Mouse (Mus musculus): ENCODE results near the gene Wipf1. TPM values are rescaled to one million over a fixed set of nuclear protein-coding genes. Genes with fewer than 3 reads are reported as not detected.
A peak's percentile ranks its signal among the peaks of the same experiment; 100 is the strongest.

The Wipf1 gene
- total RNA-seq, 2 experiments from 2014 or later = 9.6 to 11.7 TPM

DNA sequence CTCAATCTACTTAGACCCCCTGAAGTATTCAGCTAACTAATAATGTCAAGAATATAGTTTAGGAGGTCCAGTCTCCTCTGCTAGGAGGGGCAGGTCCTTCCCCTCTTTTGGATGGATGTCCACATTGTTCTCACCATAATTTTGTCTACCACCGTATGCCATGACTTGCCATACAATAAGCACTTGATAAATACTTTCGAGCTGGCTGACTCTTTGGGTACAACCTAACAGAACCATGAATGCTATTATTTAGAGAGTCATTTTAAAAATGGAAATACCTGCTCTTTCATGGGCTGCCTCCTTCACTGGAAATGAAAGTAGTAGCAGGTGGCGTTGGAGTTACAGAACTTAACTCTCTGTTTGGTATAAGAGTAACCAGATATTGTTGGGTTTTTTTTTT, 139.6 kb downstream of the Wipf1 start:
- DNase-seq (ENCODE audit: low spot score in 2 of 2) = no peak

DNA sequence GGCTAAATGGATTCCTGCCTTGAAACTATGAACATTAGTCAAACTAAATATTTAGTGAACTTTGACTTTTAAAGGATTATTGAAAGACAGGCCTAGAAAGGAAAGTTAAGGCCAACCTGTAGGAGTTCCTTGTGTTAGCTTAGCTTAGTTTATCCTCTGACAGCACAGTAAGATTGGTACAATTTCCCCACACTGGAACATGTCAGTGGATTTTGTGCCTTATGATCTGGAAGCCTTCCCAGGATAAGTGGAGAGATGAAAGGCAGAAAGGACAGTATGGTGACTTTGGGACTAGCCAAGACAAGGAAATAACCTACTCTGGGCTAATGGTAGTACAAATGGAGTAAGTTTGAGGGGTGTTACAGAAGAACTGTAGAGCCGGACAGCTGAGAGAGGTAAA, 141.7 kb downstream of the Wipf1 start:
- no peak for DNase-seq (ENCODE audit: low spot score in 2 of 2)

DNA sequence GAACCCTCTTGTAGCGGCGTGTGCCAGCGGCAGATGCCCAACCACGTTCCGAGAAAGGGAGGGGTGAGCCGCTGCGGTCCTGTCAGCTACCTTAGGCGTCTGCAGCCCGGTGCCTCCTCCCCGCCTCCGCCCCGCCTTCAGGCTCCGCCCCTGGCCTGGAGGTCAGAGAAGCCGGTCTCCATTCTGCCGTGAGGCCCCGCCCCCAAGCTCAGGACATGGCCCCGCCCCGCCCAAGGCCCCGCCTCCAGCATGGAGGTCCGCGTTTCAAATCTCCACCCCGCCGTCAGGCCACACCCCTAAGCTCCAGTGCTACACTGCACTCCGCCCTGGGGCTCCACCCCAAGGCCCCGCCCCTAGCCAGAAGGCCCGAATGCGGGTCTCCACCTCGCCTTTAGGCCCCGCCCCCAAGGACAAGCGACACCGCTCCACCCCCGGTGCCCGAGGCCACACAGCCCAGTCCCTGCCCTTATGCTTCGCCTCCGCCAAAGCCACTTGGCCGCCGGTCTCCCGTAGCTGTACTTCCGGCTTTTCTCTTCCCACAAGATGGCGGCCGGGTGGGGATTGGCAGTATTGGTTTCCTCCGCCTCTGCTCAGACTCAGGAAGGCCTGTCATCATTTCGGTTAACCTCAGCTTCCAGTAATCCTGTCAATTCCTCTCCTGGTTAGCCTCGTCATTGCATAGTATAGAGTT, 143.0 kb downstream of the Wipf1 start, which contains the start of gene Gpr155:
Gene Gpr155, minus strand, starts transcription at position 217 of the 691 bp plus-strand sequence.
- DNase-seq (ENCODE audit: low spot score in 2 of 2) = peak; percentile 98 to 99

DNA sequence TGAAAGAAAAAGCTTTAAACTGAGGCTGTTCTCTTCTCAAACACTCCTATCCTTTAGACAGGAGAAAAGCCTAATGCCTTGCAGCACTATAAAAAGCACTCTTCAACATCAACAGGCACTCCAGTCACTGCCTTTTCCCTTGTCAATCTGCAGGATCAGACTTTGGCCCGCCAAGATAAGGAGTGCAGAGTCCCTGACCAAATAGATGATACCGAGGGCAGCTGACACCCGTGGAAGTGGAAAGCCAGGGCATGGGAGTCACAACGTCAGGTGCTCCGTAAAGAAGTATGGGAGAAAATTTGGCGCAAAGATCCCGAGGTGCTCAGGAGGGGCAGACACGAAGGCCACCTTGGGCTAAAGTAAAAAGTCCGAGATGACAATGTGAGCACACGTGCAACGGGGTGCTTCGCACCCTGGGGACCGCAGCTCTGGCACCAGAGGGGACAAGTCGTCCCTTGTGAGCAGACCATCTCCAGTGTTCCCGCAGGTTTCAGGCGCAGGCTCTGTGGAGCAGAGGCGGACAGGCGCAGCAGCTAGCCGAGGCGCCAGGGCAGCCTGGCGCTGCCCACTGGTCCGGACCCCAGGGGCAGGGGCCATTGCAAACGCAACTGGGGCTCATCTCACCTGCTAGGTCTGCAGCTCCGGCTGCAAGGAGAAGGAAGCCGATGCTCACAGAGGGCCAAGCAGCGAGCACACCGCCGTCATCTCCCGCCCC, 143.7 kb downstream of the Wipf1 start:
- peak in 1 of 2 experiments; percentile 30 for DNase-seq (ENCODE audit: low spot score in 2 of 2)

DNA sequence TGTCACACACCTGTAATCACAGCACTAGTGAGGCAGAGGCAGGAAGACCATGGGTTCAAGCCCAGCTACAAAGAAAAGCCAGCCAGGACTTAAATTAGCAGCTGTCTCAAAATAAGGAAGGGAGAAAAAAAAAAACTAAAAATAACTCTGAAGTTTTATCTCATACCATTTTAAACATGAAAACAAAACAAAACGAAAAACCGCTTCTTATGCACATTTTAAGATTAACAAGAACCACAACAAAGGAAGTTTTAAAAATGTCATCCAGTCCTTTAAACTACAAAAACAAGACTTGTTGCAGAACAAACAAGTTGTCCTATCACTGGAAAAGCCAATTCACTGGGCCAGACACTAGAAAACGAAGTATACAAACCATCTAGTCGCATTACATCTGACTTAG, 144.4 kb downstream of the Wipf1 start:
- DNase-seq (ENCODE audit: low spot score in 2 of 2) = no peak

DNA sequence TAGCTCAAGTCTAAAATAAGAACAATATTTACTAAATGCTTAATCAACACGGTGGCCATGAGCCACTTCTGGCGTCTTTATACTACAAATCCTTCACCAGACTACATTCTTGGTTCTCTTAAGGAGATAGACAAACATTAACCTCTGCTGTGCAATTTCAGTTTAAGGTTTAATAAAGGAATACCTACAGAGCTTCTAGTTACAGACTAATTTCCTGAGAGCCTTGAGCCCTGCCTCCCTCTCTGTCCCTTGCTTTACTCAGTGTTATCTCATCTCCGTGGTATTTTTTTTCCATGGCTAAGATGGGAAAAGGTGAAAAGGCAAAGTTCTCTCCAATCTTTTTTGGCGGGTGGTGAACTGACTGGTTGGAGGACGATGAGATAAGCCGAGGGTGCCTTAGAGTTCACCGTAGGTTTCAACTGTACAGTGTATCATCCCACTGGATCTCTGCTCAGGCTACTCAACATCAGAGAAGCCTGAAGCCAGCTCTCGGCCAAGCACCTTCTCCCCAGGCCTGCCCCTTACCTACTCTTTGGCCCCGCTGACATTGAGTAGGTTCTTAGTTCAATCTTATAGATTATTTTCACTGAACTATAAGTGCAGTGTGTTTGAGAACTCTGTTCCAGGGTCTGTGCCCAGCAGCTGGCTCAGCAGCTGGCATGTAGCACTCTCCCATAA, 149.1 kb downstream of the Wipf1 start:
- DNase-seq (ENCODE audit: low spot score in 2 of 2) = no peak

DNA sequence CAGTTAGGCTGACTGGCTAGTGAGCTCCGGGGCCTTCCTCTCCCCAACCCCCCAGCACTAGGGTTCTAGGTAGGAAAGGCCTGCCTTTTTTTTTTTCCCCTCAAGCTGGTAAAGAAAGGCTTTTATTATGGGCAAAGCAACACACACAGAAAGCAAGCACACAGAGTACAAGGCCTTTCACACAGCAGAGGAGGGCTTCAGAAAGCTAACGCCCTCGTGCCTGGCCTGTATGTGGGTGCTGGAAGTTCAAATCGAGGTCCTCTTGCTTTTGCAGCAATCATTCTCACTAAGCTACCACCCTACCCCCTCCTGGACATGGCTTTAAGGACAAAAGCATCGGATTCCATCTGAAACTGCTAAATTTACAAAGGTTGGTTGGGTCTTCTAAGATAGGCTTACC, 149.9 kb downstream of the Wipf1 start:
- no peak for DNase-seq (ENCODE audit: low spot score in 2 of 2)

Other genes starting within 250 kb of the Wipf1 start
- gene Scrn3, start 217.1 kb downstream of the Wipf1 start, total RNA-seq (2021) = 10 to 100 TPM; 22.6 to 22.9 TPM
- gene Cir1, start 217.0 kb downstream of the Wipf1 start, total RNA-seq (2021) = 10 to 100 TPM; 31.0 to 31.4 TPM
- 10 to 100 TPM; 52.1 to 58.5 TPM for gene Gpr155, start 143.2 kb downstream of the Wipf1 start, total RNA-seq (2021)
- under 1 TPM; 0.20 to 0.22 TPM for gene Chrna1, start 50.6 kb upstream of the Wipf1 start, total RNA-seq (2021)
- 1,000 to 10,000 TPM; 1,648 to 1,811 TPM for gene Chn1, start 245.6 kb upstream of the Wipf1 start, total RNA-seq (2021)

Measured in layer of hippocampus, adult 18-20 months (tissue).